Mouse (Mus musculus): ENCODE measurements at regions not wholly inside any gene's neighbourhood (a gene's known extent, or its start where the extent isn't known, plus 50 kb on each side); places are given as distances from the start of the nearest gene placed in this dataset.

- TF ChIP-seq CTCF (IDR thresholded peaks at IDR 0.05; ENCODE audit: low read depth, low read length): no peak
- no peak for TF ChIP-seq POLR2A (IDR thresholded peaks at IDR 0.05; ENCODE audit: extremely low read depth, insufficient read depth, low read length)
Observed at GRCm38 (mm10) chr3:19848736-19849269, 108.1 kb upstream of the Cp start.

All from liver, adult 2 months (tissue).